Mouse (Mus musculus) gastrocnemius, adult 8-10 months (tissue): Measurements from ENCODE around the gene Gm20388. TPM values are rescaled to one million over a fixed set of nuclear protein-coding genes. Genes with fewer than 3 reads are reported as not detected.

ENCODE experiments used
- DNase-seq, 2 experiments: peaks; one replicate each; pipeline ENCODE4 v3.0.0; 2022; ENCODE audit warnings: low spot score in 2 of 2
- total RNA-seq, 4 experiments: library from RNA; stranded (reverse); gene quantifications; 2 replicates each; pipeline ENCODE4 v1.2.4; 2022

Gene Gm20388
- total RNA-seq, 4 experiments from 2014 or later: 4.4 to 20.0 (median 7.9) TPM; not detected in 1

- DNase-seq: no peak
These were observed 2341.1 kb downstream of the Gm20388 start for GRCm38 (mm10) chr8:122251739-122252138.

DNA sequence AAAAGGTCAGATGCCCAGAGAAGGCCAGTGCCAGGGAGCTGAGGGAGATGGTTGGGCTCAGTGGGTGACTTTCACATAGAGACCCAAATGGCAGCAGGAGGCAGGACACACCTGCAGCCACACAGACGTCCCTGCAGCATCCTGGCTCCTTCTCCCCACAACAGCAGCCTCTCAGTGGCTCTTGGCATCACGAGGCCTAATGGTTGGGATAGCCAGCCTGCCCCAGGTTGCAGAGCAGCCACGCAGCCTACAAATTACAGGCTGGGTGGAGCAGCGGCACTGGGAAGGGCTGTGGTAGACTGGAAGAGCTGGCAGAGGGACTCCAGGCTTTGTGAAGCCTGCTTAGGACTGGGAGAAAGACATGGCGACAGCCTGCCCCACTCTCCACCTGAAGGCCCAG is 2341.7 kb downstream of the Gm20388 start:
- no peak for DNase-seq

DNA sequence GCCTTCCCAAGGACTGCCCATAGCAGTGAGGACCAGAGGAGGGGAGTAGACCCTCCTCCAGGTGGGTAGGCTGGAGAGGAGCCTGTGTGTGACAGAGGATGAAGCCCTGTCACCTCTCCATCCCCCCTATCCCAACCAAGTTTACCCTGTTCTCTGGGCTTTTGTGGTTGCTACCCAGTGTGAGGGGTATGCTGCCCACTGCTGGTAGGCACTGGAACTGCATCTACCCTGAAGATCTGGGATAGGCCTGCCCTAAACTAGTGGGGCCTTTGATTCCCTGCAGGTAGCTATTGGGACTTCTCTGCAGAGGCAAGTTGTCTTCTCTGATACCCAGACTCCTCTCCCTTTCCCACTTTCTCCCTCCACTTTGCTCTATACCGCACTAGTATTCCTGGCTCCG is 2348.7 kb downstream of the Gm20388 start:
- peak; percentile 47 to 49 for DNase-seq

GRCm38 (mm10) chr8:122260755-122261154 is 2350.1 kb downstream of the Gm20388 start:
- no peak for DNase-seq

- no peak for DNase-seq
These were observed 2352.2 kb downstream of the Gm20388 start for GRCm38 (mm10) chr8:122262835-122263234.

DNA sequence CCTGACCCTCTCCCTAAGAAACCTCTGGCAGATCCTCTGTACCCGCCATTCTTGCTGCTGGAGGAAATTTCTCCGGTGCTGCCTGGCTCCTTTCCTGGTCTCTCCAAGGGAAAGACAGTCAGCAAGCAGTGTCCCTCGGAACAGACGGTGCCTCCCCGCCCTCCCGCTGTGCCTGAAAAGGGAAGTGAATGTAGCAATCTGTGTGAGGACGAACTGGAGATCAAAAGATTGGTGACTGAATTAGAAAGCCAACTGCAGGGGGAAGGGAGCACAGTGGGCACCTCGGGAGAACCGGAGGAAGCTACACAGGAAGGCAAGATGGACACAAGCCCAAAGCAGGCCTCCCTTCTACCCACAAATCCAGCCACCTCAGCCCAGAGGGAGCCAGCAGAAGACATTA is 2353.6 kb downstream of the Gm20388 start:
- DNase-seq: no peak

- no peak for DNase-seq
These were observed 2354.9 kb downstream of the Gm20388 start for GRCm38 (mm10) chr8:122265522-122265921.

GRCm38 (mm10) chr8:122266867-122267266 is 2356.2 kb downstream of the Gm20388 start:
- DNase-seq: no peak

- no peak for DNase-seq
These were observed 2358.2 kb downstream of the Gm20388 start for GRCm38 (mm10) chr8:122268861-122269260.

- peak; percentile 35 to 52 for DNase-seq
These were observed 2358.8 kb downstream of the Gm20388 start for GRCm38 (mm10) chr8:122269404-122269803.

- no peak for DNase-seq
These were observed 2359.9 kb downstream of the Gm20388 start for GRCm38 (mm10) chr8:122270555-122270954.

DNA sequence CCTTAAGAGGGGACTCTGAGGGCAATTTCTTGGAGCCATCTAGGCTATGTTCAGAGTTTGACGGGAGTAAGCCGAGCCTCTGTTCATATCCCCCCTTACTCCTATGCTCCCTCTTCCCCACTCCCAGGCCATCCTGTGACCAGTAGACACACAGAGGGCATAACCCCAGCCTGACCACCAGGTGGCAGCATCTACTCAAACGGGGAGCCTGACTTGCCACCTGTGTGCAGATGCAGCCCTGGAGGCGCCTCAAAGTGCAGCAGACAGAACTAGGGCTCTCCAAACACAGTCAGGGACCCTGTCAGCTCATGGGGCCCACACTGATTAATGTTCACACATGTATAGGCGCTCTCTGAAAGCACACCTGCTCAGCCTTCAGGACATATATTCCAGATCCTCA is 2362.5 kb downstream of the Gm20388 start:
- peak; percentile 39 to 58 for DNase-seq

DNA sequence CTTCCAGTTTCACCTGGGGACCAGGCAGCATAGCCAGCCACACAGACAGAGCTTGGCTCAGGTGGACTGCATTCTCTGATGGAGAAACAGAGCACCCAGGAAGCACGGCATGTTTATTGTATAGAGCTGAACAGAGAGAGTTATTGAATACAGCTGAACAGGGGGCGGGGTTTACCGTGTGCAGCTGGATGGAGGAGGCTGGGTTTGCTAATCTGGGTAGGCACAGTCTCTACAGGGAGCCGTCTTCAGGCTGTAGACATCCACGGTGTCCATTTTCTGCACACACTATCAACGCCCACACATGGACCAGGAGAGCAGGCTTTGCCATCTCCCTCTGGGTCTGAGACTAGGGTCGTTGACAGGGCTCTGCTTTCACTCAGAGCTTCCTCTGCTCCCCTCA is 2363.2 kb downstream of the Gm20388 start:
- DNase-seq: no peak

- no peak for DNase-seq
These were observed 2364.2 kb downstream of the Gm20388 start for GRCm38 (mm10) chr8:122274651-122275391.

DNA sequence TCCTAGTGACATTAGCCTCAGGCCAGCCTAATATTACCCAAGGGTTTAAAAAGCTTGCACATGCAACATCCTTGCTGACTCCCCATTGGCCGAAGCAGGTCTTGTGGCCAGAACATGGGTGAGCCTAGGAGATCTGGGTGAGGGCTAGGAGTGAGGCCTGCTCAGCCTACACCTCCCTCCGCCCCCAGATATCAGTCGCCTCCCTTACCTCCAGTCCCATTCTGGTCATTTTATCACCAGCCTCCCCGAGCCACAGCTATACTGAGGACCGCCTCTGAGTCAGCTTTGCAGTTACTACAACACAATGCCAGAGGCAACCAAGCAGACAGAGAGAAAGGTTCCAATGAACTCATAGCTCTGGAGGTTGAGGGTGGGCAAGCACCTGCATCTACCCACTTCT is 2365.7 kb downstream of the Gm20388 start:
- DNase-seq: no peak

- DNase-seq: no peak
These were observed 2366.8 kb downstream of the Gm20388 start for GRCm38 (mm10) chr8:122277204-122277995.

DNA sequence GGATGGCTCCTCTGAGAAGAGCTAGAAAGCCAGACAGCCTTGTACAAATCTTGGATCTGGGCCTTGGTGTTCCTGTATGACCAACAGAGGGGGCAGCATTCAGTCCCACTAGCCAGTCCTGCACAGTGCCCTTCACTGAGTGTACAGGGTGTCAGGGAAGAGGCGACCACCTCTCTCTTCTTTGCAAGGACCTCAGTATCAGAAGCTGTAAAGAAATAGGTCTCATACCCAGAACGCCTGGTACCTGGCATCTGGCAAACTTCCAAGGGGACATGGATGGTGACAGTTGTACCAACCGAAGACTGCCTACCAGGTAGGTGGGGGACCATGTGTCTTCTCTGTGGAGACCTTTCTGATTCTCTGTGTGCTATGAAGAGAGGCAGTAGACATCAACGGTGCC is 2369.5 kb downstream of the Gm20388 start:
- no peak for DNase-seq

DNA sequence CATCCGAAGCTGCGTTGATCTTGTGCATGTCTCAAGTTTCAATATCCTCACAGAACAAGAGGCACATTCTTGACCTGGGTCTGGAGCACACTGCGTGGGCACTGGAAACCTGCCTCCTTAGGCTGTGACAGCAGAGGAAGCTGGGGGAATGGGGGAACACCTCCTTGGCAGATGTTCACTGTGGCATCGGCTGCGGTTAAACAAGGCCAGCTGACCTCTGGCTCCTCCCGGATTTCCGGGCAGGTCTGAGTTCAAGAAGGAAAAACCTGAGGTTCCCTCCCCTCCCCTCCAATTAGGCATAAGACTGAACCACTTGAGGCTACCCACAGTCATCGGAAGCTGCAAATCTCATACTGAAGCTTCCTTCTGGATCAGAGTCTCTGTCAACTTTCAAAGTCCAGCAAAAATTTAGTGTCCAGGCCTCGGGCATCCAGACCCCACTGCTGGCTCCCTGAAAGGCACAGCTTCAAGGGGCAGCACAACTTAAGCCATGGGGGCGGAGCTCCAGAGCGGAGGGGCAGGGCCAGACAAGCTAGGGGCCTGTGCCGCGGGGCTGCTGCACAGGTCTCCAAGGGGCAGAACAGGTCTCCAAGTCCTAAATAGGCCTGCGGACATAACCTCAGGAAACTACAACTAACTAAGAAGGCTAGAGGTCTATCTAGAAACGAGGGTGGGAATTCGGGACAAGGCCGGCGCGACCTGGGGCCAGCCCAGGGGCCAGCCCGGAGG is 2370.1 kb downstream of the Gm20388 start:
- no peak for DNase-seq

DNA sequence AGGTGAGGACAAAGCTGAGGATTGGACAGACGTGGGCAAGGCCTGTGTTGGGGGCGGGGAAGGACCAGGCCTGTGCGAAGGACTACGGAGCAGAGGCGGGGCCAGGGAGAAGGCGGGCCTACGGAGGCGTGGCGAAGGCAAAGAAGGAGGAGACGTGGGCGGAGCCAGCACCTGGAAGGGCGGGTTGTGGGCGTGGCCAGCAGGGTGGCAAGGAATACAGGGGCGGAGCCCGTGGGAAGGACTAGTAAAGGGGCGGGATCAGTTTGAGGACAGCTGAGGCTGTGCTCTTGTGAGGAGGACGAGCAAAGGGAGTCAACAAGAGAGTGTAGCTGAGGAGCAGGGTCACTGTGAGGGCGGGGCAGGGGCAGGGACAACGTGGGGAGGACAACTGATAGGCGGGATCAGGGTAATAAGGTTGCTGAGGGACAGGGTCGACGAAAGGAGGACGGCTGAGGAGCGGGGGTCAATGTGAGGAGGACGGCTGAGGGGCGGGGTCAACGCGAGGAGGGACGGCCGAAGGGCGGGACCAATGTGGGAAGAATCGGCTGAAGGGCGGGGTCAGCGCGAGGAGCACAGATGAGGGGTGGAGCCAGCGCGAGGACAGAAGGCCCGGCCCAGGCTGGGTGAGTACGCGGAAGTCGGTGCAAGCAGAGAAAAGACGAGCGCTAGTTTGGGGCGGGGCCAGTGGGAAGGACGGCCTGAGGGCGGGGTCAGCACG is 2370.8 kb downstream of the Gm20388 start:
- peak; percentile 99 for DNase-seq

DNA sequence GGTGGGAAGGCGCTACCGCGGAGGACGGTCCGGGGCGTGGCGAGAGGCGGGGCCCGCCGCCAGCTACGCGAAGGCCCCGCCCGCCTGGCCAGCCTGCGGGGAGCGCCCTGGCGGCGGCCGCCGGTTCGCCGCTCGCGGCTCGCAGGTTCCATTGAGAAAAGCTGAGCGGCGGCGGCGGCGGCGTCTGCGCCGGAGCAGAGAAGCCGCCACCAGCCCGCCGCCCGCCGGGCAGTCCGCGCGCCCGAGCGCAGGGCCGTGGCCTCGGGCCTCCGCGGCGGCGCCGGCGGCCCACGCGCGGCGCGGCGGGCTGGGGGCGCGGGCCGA is 2371.4 kb downstream of the Gm20388 start, which contains the start of gene Zfpm1:
TSS of gene Zfpm1 (plus strand) at position 107 of the 324 bp plus-strand sequence.
- no peak for DNase-seq
